ENCODE assay signal across 26 mouse cellular contexts in the genomic region with DNA sequence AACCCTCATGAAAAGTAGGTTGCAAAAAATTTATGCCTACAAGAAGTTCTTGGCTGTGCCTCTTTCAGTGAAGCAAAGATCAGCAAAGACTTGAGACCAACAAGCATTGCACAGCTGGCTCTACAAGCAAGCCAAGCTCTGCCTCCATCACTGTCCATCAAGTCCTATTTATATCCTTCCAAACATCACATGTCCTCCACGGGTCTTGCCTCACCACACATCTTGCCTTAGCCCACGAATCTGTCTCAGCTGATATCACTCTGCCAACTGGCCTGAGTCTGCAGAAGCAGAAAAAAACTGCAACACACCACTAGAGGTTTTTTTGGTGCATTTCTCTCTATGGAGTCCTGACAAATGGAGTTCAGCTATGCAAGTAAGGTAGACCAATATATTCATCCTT. TPM values are rescaled to one million over a fixed set of nuclear protein-coding genes. Genes with fewer than 3 reads are reported as not detected.
"Had no signal": no experiment of that assay in that cellular context is flagged by ENCODE, and none has a peak within 500 bp of the region (broad histone marks: within the 10 kb centered on the region; RNA-seq: fewer than 3 reads in every experiment).

No protein-coding gene starts in this region.

- H3K9me3 ChIP-seq: midbrain, embryonic 10.5 days; midbrain, embryonic 12.5 days; neural tube, embryonic 13.5 days; neural tube, embryonic 15.5 days had no signal

- H3K4me3 ChIP-seq: midbrain, embryonic 10.5 days; midbrain, embryonic 12.5 days; myocyte; neural tube, embryonic 13.5 days; neural tube, embryonic 15.5 days had no signal

- H3K36me3 ChIP-seq: midbrain, embryonic 10.5 days; midbrain, embryonic 12.5 days; neural tube, embryonic 13.5 days; neural tube, embryonic 15.5 days had no signal

- H3K27ac ChIP-seq: midbrain, embryonic 10.5 days; midbrain, embryonic 12.5 days; neural tube, embryonic 13.5 days; neural tube, embryonic 15.5 days had no signal

- H3K27me3 ChIP-seq: midbrain, embryonic 12.5 days; neural tube, embryonic 13.5 days; neural tube, embryonic 15.5 days had no signal

- DNase-seq: lung, adult 18-20 months; lung, embryonic 14.5 days; lung, postnatal 10 days; lung, postnatal 4 days; midbrain, embryonic 14.5 days; retina, postnatal 1 day; right cerebral cortex, adult 18-20 months; right cerebral cortex, postnatal 25 days; right cerebral cortex, postnatal 4 days; spleen, adult 18-20 months; thymus, adult 18-20 months; thymus, postnatal 14 days; thymus, postnatal 36 days had no signal

- H3K4me1 ChIP-seq: midbrain, embryonic 10.5 days; midbrain, embryonic 12.5 days; neural tube, embryonic 13.5 days; neural tube, embryonic 15.5 days had no signal

RNA-seq across cellular contexts. Expression of gene Klk12, which starts 15.9 kb away (rescaled TPM):
- total RNA-seq: megakaryocyte, adult 5-6 weeks; megakaryocyte-erythroid progenitor cell, adult 5-6 weeks had no signal
- polyA plus RNA-seq: lung, embryonic 14.5 days; lung, embryonic 16.5 days; midbrain, embryonic 10.5 days; midbrain, embryonic 12.5 days; midbrain, embryonic 14.5 days; midbrain, embryonic 16.5 days; neural tube, embryonic 11.5 days; neural tube, embryonic 13.5 days; neural tube, embryonic 15.5 days; small intestine, adult 2 months; thymus, postnatal 0 days had no signal

RNA-seq across cellular contexts. Expression of gene Klk11, which starts 21.6 kb away (rescaled TPM):
- total RNA-seq: megakaryocyte, adult 5-6 weeks; megakaryocyte-erythroid progenitor cell, adult 5-6 weeks had no signal
- polyA plus RNA-seq: lung, embryonic 14.5 days; midbrain, embryonic 10.5 days; midbrain, embryonic 12.5 days; midbrain, embryonic 14.5 days; midbrain, embryonic 16.5 days; neural tube, embryonic 11.5 days; neural tube, embryonic 13.5 days; neural tube, embryonic 15.5 days; small intestine, adult 2 months had no signal

RNA-seq across cellular contexts. Expression of gene Klk10, which starts 28.0 kb away (rescaled TPM):
- total RNA-seq: megakaryocyte, adult 5-6 weeks; megakaryocyte-erythroid progenitor cell, adult 5-6 weeks had no signal
- polyA plus RNA-seq: midbrain, embryonic 14.5 days; neural tube, embryonic 11.5 days; neural tube, embryonic 13.5 days had no signal

RNA-seq across cellular contexts. Expression of gene Klk9, which starts 38.9 kb away (rescaled TPM):
- total RNA-seq: megakaryocyte, adult 5-6 weeks; megakaryocyte-erythroid progenitor cell, adult 5-6 weeks had no signal
- polyA plus RNA-seq: lung, embryonic 14.5 days; midbrain, embryonic 10.5 days; midbrain, embryonic 12.5 days; midbrain, embryonic 14.5 days; myocyte; neural tube, embryonic 11.5 days; neural tube, embryonic 13.5 days; small intestine, adult 2 months; stomach, embryonic 14.5 days had no signal

RNA-seq across cellular contexts. Expression of gene Klk13, which starts 40.4 kb away (rescaled TPM):
- total RNA-seq: megakaryocyte, adult 5-6 weeks; megakaryocyte-erythroid progenitor cell, adult 5-6 weeks had no signal
- polyA plus RNA-seq: midbrain, embryonic 12.5 days; midbrain, embryonic 14.5 days; myocyte; neural tube, embryonic 11.5 days; neural tube, embryonic 13.5 days; small intestine, adult 2 months had no signal
